Mouse (Mus musculus) inflammation-experienced regulatory T-cells (primary cell): Measurements from ENCODE around the gene Cd209f. TPM values are rescaled to one million over a fixed set of nuclear protein-coding genes. Genes with fewer than 3 reads are reported as not detected.

Experiments
- polyA plus RNA-seq, 2 experiments: library from polyadenylated mRNA; unstranded; fragments of 100-300 nt; shearing (Covaris generic); gene quantifications; one replicate each; pipeline ENCODE4 v1.2.1; 2017

Cd209f gene
- 1 to 10 TPM in 1 of 2 experiments, not detected in 1; 1.3 TPM for polyA plus RNA-seq

GRCm38 (mm10) chr8:4105735-4106134 is at the start of gene Cd209f:
Cd209f (minus strand) TSS chr8:4105835.

GRCm38 (mm10) chr8:4133798-4134197 is 28.2 kb upstream of the Cd209f start, which contains the start of gene Cd209g:
Cd209g (plus strand) TSS chr8:4134098.

Other genes starting within 250 kb of the Cd209f start
- not detected for gene Cd209d, start 227.3 kb downstream of the Cd209f start, polyA plus RNA-seq
- gene Cd209b, start 179.0 kb downstream of the Cd209f start, polyA plus RNA-seq, result under 1 TPM in 1 of 2 experiments, not detected in 1; 0.73 TPM
- gene Cd209c, start 151.1 kb downstream of the Cd209f start, polyA plus RNA-seq, result 1 to 10 TPM in 1 of 2 experiments, under 1 TPM in 1; 0.48 to 1.5 TPM
- gene Cd209g, start 28.3 kb upstream of the Cd209f start, polyA plus RNA-seq, result 1 to 10 TPM in 1 of 2 experiments, under 1 TPM in 1; 0.34 to 1.9 TPM
- 10 to 100 TPM; 15.1 to 18.0 TPM for gene Evi5l, start 60.7 kb upstream of the Cd209f start, polyA plus RNA-seq
- gene Prr36, start 111.6 kb upstream of the Cd209f start, polyA plus RNA-seq, result under 1 TPM; 0.35 to 0.44 TPM
- 1 to 10 TPM in 1 of 2 experiments, under 1 TPM in 1; 0.18 to 3.5 TPM for gene Lrrc8e, start 121.0 kb upstream of the Cd209f start, polyA plus RNA-seq
- 10 to 100 TPM; 58.6 to 68.9 TPM for gene Map2k7, start 132.9 kb upstream of the Cd209f start, polyA plus RNA-seq
- gene Gm49320, start 133.0 kb upstream of the Cd209f start, polyA plus RNA-seq, result under 1 TPM; 0.24 to 0.29 TPM
- 1 to 10 TPM; 5.8 to 6.7 TPM for gene Tgfbr3l, start 142.4 kb upstream of the Cd209f start, polyA plus RNA-seq
- 10 to 100 TPM; 24.2 to 38.1 TPM for gene Snapc2, start 147.2 kb upstream of the Cd209f start, polyA plus RNA-seq
- under 1 TPM; 0.60 to 0.93 TPM for gene Ctxn1, start 153.4 kb upstream of the Cd209f start, polyA plus RNA-seq
- gene Timm44, start 170.1 kb upstream of the Cd209f start, polyA plus RNA-seq, result 10 to 100 TPM; 56.1 to 70.3 TPM
- gene Ccl25, start 219.4 kb upstream of the Cd209f start, polyA plus RNA-seq, result 10 to 100 TPM; 11.4 to 17.2 TPM
- 100 to 1,000 TPM; 202 to 259 TPM for gene Elavl1, start 219.6 kb upstream of the Cd209f start, polyA plus RNA-seq